16 mouse cellular contexts compared by ENCODE assay signal in the genomic region with DNA sequence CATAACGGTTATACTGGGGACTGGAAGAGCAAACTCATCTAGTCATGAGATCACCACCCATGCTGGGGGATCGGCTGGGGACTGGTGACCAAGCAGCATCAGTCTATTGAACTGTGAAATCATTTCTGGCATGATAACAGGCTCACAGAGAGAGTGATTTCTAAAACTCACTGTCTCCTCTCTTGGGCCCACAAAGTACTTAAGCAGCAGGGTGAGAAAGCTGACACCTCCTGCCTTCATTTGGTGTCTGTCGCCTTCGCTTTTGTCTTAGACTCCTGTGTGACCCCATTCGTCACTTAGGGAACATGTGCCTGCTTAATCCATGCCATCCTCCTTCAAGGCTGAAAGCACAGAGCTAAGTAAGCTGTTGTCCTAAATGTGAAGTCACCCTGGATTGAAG.
"Had no signal": no experiment of that assay in that cellular context is flagged by ENCODE, and none has a peak within 500 bp of the region (broad histone marks: within the 10 kb centered on the region; RNA-seq: fewer than 3 reads in every experiment).

No protein-coding gene starts in this region.

- DNase-seq: right cerebral cortex, adult 18-20 months; right cerebral cortex, postnatal 14 days; right cerebral cortex, postnatal 25 days; right cerebral cortex, postnatal 4 days; spleen, adult 18-20 months; thymus, adult 18-20 months; thymus, adult 2 months; thymus, postnatal 14 days; thymus, postnatal 25 days; thymus, postnatal 36 days; thymus, postnatal 4 days had no signal

- H3K36me3 ChIP-seq: neural tube, embryonic 12.5 days; neural tube, embryonic 13.5 days; neural tube, embryonic 15.5 days; stomach, embryonic 15.5 days had no signal

- H3K27me3 ChIP-seq: neural tube, embryonic 12.5 days; neural tube, embryonic 15.5 days; stomach, embryonic 15.5 days had no signal

- H3K4me3 ChIP-seq: neural tube, embryonic 12.5 days; neural tube, embryonic 13.5 days; neural tube, embryonic 15.5 days; stomach, embryonic 15.5 days had no signal

- H3K4me1 ChIP-seq: neural tube, embryonic 12.5 days; stomach, embryonic 15.5 days had no signal

- H3K27ac ChIP-seq: neural tube, embryonic 12.5 days; neural tube, embryonic 13.5 days; neural tube, embryonic 15.5 days; stomach, embryonic 15.5 days; stomach, postnatal 0 days had no signal
